11 mouse cellular contexts compared by ENCODE assay signal in the genomic region with DNA sequence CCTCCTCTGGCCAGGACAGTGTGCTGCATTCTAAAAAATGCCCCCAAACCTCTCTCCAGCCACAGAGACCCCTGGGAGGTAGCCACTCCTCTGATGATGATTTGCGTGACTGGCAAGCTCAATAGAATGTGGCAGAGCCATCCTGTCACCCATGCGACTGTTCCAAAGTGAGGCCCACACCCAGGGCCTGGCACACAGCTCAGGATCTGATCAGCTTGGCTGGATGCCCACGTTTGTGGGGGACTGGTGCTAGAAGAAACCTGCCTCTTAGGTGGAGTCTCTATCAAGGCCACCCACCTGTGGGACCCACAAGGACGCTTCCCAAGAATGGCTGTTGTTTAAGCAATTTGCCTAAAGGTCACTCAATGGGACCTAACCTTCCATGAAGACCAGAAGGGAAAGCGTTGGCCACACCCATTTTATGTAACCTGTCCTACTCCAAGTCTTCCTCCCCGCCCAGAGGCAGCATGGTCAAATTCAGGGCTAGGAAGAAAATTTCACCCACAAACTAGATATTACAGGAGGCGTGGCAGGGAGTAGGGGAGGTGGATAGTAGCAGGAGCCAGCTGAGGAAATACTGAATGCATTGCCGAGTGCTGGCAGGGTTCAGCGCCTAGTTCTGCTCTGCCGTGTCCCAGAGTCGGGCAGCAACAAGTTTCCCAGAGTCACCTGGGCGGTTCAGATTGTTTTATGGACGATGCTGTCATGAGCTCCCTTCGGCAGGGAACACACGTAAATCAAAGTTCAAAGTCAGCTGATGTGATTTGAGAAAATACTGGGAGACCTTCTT. TPM values are rescaled to one million over a fixed set of nuclear protein-coding genes. Genes with fewer than 3 reads are reported as not detected.
DNase-seq lines count a peak whose midpoint lies in the region; ATAC-seq and TF ChIP-seq lines count a peak whose summit lies in the region.
"Had no signal": no experiment of that assay in that cellular context is flagged by ENCODE, and none has a peak within 500 bp of the region (broad histone marks: within the 10 kb centered on the region; RNA-seq: fewer than 3 reads in every experiment).

No protein-coding gene starts in this region.

- intact Hi-C loops in heart, adult 2 months (cut with DNase I), result no loop called here

- peak overlapping the region; percentile 56 for H3K4me3 ChIP-seq in heart, adult 2 months
- peak overlapping the region; percentile 63 for H3K4me3 ChIP-seq in E14TG2a.4 (replicated peaks; ENCODE audit: low read length)
- H3K4me3 ChIP-seq in limb, embryonic 10.5 days, result peak overlapping the region; percentile 41; the same call in 1 of the 2 replicates
- H3K4me3 ChIP-seq: liver, embryonic 12.5 days had no signal

- peaks cover 7% of the 10 kb centered on the region for H3K4me1 ChIP-seq in heart, adult 2 months (ENCODE audit: control insufficient read depth, insufficient read depth, low read length)
- peaks cover 35% of the 10 kb centered on the region for H3K4me1 ChIP-seq in E14TG2a.4 (replicated peaks; ENCODE audit: low read depth, low read length)
- peaks cover 32% of the 10 kb centered on the region for H3K4me1 ChIP-seq in limb, embryonic 10.5 days

- no peaks in the 10 kb centered on the region for H3K27me3 ChIP-seq in heart, adult 2 months (ENCODE audit: control insufficient read depth, insufficient read depth, low read length)
- peaks cover 49% of the 10 kb centered on the region for H3K27me3 ChIP-seq in E14TG2a.4 (ENCODE audit: insufficient read depth, low read length)
- peaks cover 37% of the 10 kb centered on the region for H3K27me3 ChIP-seq in limb, embryonic 10.5 days (ENCODE audit: low read depth, poor library complexity, severe bottlenecking)

- 36% methylated on average over 15 of the region's 15 CpGs for WGBS in heart, adult 2 months
- 28% methylated on average over 15 of the region's 15 CpGs for WGBS in limb, embryonic 10.5 days

- no peaks in the 10 kb centered on the region for H3K36me3 ChIP-seq in heart, adult 2 months (ENCODE audit: control insufficient read depth, insufficient read depth, low read length)
- H3K36me3 ChIP-seq in E14TG2a.4 (ENCODE audit: insufficient read depth, low read length), result no peaks in the 10 kb centered on the region
- no peaks in the 10 kb centered on the region for H3K36me3 ChIP-seq in limb, embryonic 10.5 days
- H3K36me3 ChIP-seq: liver, embryonic 12.5 days; midbrain, embryonic 13.5 days had no signal

- TF ChIP-seq POLR2A in heart, adult 2 months (IDR thresholded peaks at IDR 0.05; ENCODE audit: insufficient read depth, low read depth, low read length), result no peak

- no peak for TF ChIP-seq CTCF in heart, adult 2 months (IDR thresholded peaks at IDR 0.05)
- no peak for TF ChIP-seq CTCF in E14TG2a.4 (conservative IDR thresholded peaks at IDR 0.05; ENCODE audit: low read length)

- peak overlapping the region; percentile 77 for H3K27ac ChIP-seq in heart, adult 2 months
- H3K27ac ChIP-seq in limb, embryonic 10.5 days, result no peak overlapping the region
- H3K27ac ChIP-seq: liver, embryonic 12.5 days; midbrain, embryonic 13.5 days had no signal

- peak; percentile 33; the same call in 1 of the 2 replicates for ATAC-seq in erythroid progenitor cell, adult 5-6 weeks (replicated peaks; ENCODE audit: low FRiP score, poor library complexity, severe bottlenecking)
- ATAC-seq: liver, embryonic 12.5 days; midbrain, embryonic 13.5 days had no signal

- no peak overlapping the region for H3K9ac ChIP-seq in heart, adult 2 months (ENCODE audit: low read depth, low read length)
- H3K9ac ChIP-seq: liver, embryonic 12.5 days; midbrain, embryonic 13.5 days had no signal

- H3K9me3 ChIP-seq in E14TG2a.4 (ENCODE audit: low read length), result no peaks in the 10 kb centered on the region
- no peaks in the 10 kb centered on the region for H3K9me3 ChIP-seq in limb, embryonic 10.5 days (replicated peaks)
- H3K9me3 ChIP-seq: liver, embryonic 12.5 days; midbrain, embryonic 13.5 days had no signal

- H3K79me2 ChIP-seq in heart, adult 2 months (replicated peaks; ENCODE audit: control insufficient read depth, insufficient read depth, low read length), result no peaks in the 10 kb centered on the region

- DNase-seq in heart, adult 2 months, result peak; percentile 36 to 46
- DNase-seq in heart, adult 8-10 months (ENCODE audit: low spot score), result no peak
- DNase-seq in limb, embryonic 10.5 days (ENCODE audit: low spot score), result no peak
- no peak for DNase-seq in frontal cortex, postnatal 36 days (ENCODE audit: low spot score in 2 of 2)
- no peak for DNase-seq in adrenal gland, adult (ENCODE audit: inconsistent age in 2 of 2, low spot score in 1 of 2)
- no peak for DNase-seq in left cerebral cortex, adult 8-10 months (ENCODE audit: low spot score in 2 of 2)

- no peak for TF ChIP-seq EP300 in heart, adult 2 months (IDR thresholded peaks at IDR 0.05; ENCODE audit: insufficient read depth, low read depth, low read length)

RNA-seq across cellular contexts. Expression of a gene that starts 0.9 kb away (rescaled TPM):
- total RNA-seq in heart, adult 2 months (2021), result 1 to 10 TPM; 5.9 to 7.1 TPM
- polyA plus RNA-seq in heart, adult 2 months (2012; rRNA removed), result 11.4 and 13.5 TPM in 2 replicates
- 1 to 10 TPM; 3.4 to 8.7 (median 6.4) TPM for total RNA-seq in heart, adult 8-10 months (2022)
- total RNA-seq in erythroid progenitor cell, adult 5-6 weeks (2015; ENCODE audit: low replicate concordance), result not detected in 2 replicates
- total RNA-seq in erythroid progenitor cell, adult 5-6 weeks (2017; ENCODE audit: low replicate concordance), result not detected in 2 replicates
- 1.3 and 1.8 TPM in 2 replicates for polyA plus RNA-seq in limb, embryonic 10.5 days (2016; fragmentation: Nextera tagmentation; extraction: Ambion mirVana)
- total RNA-seq in left cerebral cortex, adult 8-10 months (2022), result under 1 TPM; 0.37 to 0.78 (median 0.54) TPM
- total RNA-seq: hematopoietic stem cell, adult 5-6 weeks had no signal
- polyA plus RNA-seq: liver, embryonic 12.5 days had no signal

RNA-seq across cellular contexts. Expression of a gene that starts 59.8 kb away (rescaled TPM):
- 1 to 10 TPM; 7.7 to 9.1 TPM for total RNA-seq in heart, adult 2 months (2021)
- 7.0 and 13.3 TPM in 2 replicates for polyA plus RNA-seq in heart, adult 2 months (2012; rRNA removed)
- total RNA-seq in heart, adult 8-10 months (2022), result 10 to 100 TPM in 1 of 4 experiments, 1 to 10 TPM in 3; 7.2 to 10.0 (median 8.9) TPM
- 8.4 and 12.3 TPM in 2 replicates for total RNA-seq in erythroid progenitor cell, adult 5-6 weeks (2015; ENCODE audit: low replicate concordance)
- 2.0 and 4.5 TPM in 2 replicates for total RNA-seq in erythroid progenitor cell, adult 5-6 weeks (2017; ENCODE audit: low replicate concordance)
- polyA plus RNA-seq in limb, embryonic 10.5 days (2016; fragmentation: Nextera tagmentation; extraction: Ambion mirVana), result 36.4 and 43.6 TPM in 2 replicates
- total RNA-seq in left cerebral cortex, adult 8-10 months (2022), result 10 to 100 TPM; 13.2 to 17.8 (median 17.1) TPM

Comparison
In these comparisons a context has a peak if more than half of its experiments do, and no peak if none do; other contexts are left out.
1. DNase-seq: peak in heart, adult 2 months (2 of 2); none in heart, adult 8-10 months (single experiment), limb, embryonic 10.5 days (single experiment), frontal cortex, postnatal 36 days (0 of 2), adrenal gland, adult (0 of 2) and left cerebral cortex, adult 8-10 months (0 of 2).
2. Peak in every context shown above with its lines, with median percentiles within 50 percentile points of each other: H3K4me3 ChIP-seq.